ENCODE assay signal across 17 mouse cellular contexts in genomic region chr16:9962482-9962881, GRCm38 (mm10). TPM values are rescaled to one million over a fixed set of nuclear protein-coding genes. Genes with fewer than 3 reads are reported as not detected.
"Had no signal": no experiment of that assay in that cellular context is flagged by ENCODE, and none has a peak within 500 bp of the region (broad histone marks: within the 10 kb centered on the region; RNA-seq: fewer than 3 reads in every experiment).

No protein-coding gene starts in this region.

- H3K27me3 ChIP-seq: neural tube, embryonic 13.5 days; neural tube, embryonic 15.5 days; stomach, embryonic 15.5 days had no signal

- H3K9me3 ChIP-seq: neural tube, embryonic 13.5 days; neural tube, embryonic 15.5 days; stomach, embryonic 15.5 days had no signal

- H3K4me1 ChIP-seq: neural tube, embryonic 13.5 days; neural tube, embryonic 15.5 days; stomach, embryonic 15.5 days had no signal

- H3K36me3 ChIP-seq: neural tube, embryonic 13.5 days; neural tube, embryonic 15.5 days; stomach, embryonic 15.5 days had no signal

- H3K4me3 ChIP-seq: neural tube, embryonic 13.5 days; neural tube, embryonic 15.5 days; stomach, embryonic 15.5 days had no signal

- DNase-seq: retina, postnatal 1 day; right cerebral cortex, adult 18-20 months; right cerebral cortex, postnatal 14 days; right cerebral cortex, postnatal 25 days; right cerebral cortex, postnatal 4 days; spleen, adult 18-20 months; thymus, adult 18-20 months; thymus, adult 2 months; thymus, postnatal 14 days; thymus, postnatal 25 days; thymus, postnatal 36 days; thymus, postnatal 4 days had no signal

- H3K27ac ChIP-seq: neural tube, embryonic 13.5 days; neural tube, embryonic 15.5 days; stomach, embryonic 15.5 days; stomach, postnatal 0 days had no signal

RNA-seq across cellular contexts. Expression of gene Grin2a, which starts 32.9 kb away (rescaled TPM):
- polyA plus RNA-seq: stomach, postnatal 0 days; thymus, postnatal 0 days had no signal
